Mouse (Mus musculus): ENCODE measurements around the gene B3galt5.
A peak's percentile ranks its signal among the peaks of the same experiment; 100 is the strongest.

The B3galt5 gene

DNA sequence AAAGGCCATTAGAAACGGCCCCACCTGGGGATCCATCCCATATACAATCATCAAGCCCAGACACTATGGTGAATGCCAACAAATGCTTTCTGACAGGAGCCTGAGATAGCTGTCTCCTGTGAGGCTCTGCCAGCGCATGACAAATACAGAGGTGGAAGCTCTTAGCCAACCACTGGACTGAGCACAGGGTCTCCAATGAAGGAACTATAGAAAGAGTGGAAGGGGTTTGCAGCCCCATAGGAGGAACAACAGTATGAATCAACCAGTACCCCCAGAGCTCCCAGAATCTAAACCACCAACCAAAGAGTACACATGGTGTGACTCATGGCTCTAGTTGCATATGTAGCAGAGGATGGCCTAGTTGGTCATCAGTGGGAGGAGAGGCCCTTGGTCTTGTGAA is 36.1 kb downstream of the B3galt5 start:
- DNase-seq = no peak

DNA sequence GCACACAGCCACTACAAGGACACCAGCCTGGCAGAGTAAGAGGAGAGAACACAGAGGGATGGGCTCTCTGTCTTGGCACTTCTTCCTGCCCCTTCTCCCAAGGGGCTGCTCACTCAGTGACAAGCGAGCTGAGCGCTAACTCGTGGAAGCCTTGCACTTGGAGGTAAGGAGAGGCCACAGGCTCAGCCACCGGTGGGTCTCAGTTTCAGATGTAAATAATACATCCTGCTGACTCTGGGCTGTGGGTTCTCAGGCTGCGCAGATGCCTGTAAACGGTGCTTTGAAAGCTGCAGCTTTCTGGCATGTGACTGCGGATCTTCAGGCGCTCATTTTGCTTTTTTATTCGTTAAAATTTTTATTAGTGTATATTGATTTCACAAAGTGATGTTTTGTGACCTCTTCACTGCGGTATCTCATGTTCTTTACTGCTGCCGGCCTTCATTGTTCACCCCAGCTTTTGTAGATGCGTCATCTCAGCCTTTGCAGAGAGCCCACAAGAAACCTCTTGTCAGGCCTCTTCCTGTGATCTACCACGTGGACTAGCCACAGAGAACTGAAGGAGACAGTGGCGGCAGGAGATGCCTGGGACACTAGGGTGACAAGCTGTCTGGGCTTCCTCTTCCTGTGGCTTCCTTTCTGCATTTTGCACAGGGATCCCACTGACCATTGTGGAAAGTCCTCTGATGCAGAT is 37.5 kb downstream of the B3galt5 start:
- DNase-seq = no peak

DNA sequence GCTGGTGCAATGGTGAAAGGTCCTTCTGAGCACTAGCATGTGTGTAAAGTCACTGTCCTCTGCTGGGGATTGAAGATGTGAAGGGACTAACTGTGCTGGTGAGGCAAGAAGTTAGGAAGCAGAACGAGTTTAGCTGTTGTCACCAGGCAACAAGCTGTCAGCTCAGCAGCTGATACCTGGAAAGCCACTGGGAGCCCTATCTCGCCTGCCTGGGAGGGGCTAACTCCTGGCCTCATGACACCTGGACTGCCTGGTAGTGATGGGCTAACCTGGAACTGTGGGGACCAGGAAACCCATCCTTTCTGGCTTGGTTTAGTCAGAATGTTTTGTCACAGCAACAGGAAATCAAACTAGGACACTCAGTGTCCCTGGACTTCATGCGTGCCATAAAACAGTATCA is 41.0 kb downstream of the B3galt5 start:
- no peak for DNase-seq

DNA sequence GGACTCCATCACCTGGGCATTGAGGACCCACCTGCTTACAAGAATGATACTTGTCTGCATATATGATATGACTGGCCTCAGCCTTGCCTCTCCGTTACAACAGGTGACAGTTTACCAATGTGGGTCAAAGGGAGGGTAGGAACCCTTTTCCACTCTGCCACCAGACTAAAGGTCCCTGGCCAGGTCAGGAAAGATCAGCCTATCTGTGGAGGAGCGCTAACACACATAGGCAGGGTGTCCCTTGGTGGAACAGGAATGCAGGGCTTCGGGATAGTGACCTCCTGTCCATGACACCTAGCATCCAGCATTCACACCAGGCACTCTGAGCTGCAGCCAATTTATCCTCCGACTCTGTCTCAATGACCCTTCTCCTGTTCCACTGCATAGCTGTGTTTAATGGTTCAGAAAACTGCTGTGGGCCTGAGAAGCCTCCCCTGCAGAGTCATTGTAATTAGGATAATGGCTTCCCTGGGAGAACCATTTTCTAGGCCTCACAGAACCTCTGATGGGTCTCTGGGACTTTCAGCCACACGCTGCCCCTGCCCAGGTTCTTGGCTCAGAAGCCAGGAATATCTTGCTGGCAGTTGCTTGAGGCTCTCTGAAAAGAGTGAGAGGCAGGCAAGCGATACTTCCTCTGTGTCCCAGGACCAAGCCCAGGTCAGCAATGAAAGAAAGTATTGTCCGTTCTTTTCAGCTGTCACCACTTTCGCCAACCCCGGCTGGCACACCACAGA is 43.1 kb downstream of the B3galt5 start:
- peak; percentile 9 to 51 for DNase-seq

DNA sequence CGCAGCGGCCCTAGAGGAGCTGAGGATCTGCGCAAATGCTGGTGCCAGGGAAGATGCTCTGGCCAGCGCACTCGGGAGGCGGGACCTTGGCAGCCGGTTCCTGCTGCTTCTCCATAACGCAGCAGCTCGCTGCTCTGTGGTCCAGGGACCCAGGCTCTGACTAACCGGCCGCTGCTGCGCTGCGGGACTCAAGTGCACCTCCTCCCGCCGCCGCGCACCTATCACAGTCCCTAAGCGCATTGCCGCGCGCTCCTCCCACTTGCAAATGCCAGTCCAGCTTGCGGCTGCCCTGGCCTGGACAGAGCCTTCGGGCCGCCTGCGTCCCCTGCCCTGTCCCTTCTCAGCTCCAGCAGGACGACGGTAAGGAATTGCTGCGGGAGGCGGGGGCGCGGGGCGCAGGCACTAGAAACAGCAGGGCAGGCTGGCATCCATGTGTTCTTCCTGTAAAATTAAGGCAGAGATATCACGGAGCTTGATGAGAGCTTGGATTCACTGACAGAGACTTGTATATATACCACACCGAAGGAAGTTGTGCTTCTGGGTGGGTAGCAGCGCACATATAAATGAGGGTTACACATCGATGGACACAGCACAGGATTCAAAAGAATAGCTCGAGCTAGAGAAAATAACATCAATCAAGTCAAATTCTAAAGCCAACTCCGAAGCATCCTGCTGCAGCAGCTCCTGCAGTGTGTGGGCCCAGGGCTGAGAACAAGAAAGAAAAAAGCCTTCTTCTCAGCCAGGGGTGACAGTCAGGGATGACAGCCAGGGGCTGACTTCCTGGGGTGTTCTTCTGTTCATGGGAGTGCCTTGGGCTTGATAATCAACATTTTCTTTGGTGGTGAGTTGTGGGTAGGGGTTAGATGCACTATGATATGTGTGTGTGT is 45.4 kb downstream of the B3galt5 start:
- DNase-seq = peak; percentile 65 to 85

DNA sequence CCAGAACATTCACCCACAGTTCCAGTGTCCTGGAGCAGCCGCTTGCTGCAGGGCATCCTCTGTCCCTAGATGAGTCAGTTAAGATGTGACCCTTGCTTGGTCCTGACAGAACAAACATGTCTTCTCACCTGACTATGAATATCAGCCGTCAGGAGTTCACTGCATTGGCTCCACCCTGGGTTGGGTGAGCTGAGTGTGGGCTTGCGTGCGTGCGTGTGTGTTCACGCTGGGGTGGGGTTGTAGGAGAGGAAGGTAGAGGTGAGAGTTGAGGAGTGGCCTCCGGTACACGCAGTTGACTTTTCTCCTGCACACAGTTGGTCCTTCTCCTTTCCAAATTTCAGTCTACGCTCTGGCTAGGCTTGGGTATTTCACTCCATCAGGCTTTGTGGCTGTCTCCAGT is 47.0 kb downstream of the B3galt5 start:
- DNase-seq = no peak

DNA sequence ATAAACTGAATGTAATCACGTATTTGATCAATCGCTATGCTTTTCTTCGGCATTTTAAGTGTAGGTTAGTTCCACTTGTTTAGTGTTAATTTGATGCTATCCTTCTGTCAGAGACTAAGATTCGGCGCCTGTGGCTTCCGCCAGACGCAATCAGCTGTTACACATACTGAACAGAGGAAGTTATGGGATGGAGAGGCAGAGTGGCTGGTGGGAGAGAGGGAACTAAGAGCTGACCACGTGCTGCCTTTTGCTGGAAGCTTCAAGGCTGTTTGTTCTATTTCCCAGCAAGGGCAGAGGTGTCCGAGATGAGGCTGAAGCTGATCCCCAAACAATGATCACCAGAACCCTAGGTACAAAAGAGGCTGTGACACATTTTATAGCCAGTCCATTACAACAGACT is 56.3 kb downstream of the B3galt5 start:
- no peak for DNase-seq

DNA sequence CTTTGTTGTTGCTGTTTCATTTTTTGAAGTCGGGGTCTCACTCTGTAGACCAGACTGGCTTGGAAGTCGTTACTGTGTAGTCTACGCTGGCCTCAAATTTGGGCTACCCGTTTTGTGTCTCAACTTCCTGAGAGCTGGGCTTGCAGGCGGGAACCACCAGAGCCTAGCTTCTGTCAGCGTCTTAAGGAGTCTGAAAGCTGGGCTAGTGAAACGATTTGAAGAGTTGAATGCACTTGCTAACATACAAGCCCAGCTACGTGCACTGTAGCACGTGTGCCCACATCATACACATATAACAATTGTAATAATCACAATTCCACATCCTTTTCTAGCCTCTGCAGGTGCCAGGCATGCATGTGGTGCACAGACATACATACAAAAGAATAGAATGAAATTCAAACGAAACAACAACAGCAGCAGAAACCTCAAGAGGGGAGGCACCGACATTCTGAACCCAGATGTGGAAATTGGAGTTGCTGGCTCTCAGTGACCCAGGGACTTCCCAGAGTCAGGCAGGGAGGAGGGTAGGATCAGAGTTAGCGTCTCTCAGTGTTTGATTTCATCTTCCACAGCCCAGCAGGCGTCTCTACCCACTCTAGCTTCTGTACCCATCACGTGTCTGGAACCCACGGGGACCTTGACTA is 57.1 kb downstream of the B3galt5 start:
- no peak for DNase-seq

DNA sequence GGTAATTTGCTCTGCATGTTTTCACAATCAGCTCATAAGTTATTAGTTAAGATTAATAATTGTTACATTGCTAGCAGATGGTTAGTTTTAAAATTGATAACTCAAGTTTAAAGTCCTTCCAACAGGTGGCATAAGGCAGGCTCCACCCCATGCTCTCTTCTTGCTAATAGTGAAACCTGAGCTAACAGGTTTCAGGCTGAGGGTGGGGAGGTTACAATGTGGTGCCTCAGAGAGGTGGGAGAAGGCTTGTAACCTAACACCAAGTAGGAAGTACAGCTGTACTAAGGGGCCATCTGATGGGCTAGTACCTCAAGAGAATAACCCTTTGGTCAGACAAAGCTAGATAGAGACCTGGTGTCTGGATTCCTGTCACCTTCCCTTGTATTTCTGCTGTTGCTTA is 62.5 kb downstream of the B3galt5 start:
- DNase-seq = no peak

DNA sequence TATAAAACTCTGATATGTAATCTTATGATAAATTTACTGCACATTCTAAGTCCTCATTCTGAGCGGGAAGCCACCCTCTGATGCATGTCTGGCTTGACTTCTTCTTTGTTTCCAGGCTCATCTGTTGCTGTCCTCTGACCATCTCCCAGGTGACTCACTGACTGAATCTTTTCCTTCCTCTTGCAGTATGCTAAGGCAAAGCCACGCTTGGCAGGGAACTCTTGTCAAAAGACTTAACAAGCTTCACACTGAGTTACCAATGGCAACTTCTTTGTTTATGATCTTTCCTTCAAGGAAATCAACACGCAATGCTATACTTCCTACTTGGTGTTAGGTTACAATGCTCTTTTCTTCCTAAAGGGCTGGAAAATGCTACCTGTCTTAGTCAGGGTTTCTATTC is 63.0 kb downstream of the B3galt5 start:
- DNase-seq = no peak

DNA sequence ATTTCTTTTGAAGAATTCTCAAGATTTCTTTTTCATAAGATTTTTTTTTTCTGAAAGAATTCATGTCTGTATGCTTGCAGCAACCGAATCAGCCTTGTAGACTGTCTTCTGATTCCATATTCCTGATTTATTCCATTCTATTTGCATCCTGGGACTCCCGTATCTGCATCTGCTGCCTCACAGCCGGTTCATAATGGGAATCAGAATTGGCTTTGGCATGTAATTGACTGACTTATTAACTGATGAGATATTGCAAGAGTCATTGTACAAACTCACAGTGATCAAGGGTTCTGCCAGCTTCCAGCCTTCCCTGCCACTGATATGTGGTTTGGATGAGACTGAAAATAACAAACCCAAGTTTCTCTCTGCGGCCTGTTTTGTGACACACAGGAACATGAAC is 67.8 kb downstream of the B3galt5 start:
- no peak for DNase-seq

DNA sequence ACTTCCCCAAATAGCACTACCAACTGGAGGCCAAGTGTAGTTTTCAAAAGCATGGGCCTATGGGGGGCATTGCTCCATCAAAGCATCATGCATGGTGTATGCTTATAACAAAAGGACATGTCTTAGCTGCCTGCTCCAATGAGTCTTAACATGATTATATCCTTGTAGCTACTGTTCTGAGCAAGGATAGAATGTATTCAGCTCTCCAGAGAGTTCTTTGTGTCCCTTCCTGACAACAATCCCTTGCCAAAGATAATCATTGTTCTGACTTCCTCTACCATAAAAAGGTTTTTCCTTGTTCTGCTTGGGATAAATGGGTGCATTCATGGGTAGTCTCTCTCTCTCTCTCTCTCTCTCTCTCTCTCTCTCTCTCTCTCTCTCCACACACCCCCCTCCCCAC is 68.8 kb downstream of the B3galt5 start:
- no peak for DNase-seq

DNA sequence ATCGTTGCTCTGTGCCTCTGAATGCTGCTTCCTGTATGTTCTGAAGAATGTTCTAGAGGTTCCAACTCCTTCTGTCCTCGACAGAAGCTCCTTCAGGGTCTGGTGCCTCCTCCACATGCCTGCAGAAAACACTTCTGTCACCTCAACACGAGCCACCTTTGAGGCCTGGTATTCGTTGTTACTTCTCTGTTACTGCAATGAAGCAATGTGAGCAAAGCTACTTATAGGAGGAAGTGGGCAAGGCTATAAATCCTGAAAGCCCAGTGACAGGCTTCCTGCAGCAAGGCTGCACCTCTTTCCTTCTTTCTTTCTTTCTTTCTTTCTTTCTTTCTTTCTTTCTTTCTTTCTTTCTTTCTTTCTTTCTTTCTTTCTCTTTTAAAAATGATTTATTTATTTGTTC is 71.3 kb downstream of the B3galt5 start:
- no peak for DNase-seq

DNA sequence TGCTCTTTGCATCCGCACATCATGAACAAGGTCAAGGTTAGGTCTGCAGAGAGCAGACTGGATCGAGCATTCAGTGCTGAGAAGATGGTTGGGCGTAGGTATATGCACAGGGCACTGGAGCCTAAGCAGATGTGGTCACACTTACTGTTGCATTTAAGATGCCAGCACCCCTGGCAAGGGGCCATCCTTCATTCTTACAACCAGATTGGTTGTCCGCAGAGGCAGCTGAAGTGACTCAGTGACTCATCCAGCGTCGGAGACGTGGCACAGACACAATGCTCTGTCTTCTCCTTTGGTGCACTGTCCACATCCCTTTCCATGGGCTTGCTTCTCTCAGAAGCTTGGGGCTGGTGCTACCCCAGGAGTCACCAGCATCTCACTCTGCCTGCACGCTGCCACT is 82.2 kb downstream of the B3galt5 start:
- no peak for DNase-seq

DNA sequence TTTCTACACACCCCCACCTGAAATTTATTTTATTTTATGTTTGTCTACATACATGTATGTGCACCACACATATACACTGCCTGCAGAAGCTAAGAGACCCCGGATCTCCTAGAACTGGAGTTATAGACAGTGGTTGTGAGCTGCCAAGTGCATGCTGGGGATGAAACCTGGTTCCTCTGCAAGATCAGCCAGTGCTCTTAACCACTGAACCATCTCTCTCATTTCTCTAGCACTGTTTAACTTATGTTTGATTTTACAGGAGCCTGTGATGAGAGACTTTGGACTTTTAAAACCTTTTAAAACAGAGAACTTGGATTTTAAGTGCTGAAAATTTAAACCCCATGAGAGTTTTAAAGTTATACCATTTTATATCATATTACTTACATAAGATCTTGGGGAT is 87.1 kb downstream of the B3galt5 start:
- DNase-seq = peak; percentile 29 to 50

DNA sequence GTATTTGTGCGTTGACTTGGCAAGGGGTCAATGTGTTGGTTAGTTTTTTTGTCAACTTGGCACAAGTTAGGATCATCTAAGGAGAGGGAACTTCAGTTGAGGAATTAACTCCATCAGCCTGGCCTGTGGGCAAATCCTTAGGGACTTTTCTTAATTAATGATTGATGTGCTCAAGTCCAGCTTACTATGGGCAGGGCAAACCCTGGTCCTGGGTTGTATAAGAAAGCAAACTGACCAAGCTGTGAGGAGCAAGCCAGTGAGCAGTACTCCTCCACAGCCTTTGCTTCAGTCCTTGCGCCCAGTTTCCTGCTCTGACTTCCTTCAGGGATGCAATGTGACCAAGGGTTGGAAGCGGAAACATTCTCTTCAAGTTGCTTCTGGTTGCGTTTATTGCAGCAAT is 87.6 kb downstream of the B3galt5 start:
- peak; percentile 52 to 78 for DNase-seq

DNA sequence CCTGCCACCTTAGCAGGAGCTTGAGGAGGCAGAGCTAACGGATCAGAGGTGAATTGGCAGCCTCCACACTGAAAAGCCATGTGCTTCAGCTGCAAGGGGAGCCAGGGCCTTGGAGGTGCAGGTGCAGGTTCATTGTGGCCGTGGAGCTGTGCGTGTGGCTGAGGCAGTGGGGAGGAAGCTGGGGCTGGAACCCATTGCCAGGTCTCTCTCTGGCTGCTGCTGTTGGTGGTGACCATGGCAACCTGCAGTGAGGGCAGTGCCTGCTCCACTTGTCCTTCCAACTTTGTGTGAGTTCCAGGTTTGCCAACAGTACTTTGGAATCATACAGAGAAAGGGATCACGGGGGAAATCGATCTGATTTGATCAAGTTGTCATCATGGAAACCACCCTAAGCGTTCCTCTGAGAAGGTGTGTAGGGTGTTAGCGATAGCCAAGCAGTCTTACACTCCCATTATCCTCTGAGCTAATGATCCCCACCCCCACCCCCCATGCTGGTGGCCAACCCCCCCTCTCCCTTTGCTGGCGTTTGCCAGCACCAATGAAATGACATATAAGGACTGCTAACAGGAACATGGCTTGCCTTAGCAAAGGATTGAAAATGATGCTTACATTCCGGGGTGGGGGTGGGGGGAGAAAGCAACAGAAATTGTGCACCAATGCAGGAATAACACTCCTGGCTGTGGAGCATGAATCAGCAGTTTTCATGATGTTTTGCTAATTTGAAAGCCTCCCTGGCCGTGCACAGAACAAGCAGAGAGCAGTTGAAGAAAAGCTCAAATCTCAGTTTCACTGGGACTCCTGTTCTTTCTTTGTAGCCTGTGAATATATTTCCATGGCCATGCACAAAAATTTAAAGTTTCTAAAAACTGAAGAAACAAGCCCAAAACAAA is 90.8 kb downstream of the B3galt5 start:
- DNase-seq = peak; percentile 59 to 85

DNA sequence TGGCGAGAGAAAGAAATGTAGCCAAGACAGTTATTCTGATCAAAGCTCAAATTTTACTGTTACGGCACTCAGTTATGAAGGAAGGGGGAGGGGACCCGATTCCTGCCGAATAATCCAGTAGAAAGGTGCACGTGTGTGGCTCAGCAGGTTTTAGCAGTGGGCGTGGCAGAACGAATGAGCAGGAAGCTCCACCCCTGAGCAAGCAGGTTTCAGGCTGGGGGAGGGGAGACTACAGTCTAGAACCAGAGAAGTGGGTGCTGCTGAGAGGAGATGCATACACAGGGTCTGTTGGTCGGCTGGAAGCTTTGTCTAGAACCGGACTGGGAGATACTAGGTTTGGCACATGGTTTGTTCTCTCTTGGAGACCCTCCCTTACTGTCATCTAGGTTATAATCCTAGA is 91.7 kb downstream of the B3galt5 start:
- peak; percentile 71 to 82 for DNase-seq

DNA sequence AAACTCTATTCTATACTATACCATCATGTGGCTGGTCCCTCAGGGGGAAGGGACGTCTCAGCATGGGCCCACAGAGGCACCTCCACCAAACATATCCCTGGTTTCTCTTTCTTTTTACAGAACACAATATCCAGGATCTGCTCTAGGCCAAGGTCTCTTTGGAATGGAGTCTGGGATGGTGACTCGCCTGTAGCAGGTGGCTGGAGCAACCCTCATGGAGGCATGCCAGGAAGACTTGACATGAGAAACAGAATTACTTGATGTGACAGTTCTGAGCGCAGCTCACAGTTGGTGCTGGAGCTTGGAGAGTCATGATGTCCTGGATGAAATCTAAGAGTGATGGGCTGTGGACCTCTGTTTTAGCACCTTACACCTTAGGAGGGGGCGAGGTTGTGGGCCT is 104.0 kb downstream of the B3galt5 start:
- DNase-seq = no peak

DNA sequence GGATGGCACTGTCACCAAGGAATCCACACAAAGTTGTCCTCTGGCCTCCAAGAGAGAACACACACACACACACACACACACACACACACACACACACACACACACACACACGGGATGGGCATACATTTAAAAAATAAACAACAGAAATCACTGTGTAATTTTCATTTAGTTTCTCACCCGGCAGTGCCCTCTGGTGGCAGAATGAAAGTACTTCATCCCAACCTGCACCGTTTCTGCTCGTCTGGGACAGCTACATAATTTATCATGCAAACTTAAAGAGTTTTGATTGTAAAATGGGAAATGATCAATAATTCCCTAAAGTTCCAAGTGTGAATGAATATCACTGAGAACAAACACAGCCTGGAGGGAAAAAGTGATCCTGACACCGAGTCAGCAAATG is 105.7 kb downstream of the B3galt5 start:
- DNase-seq = peak in 1 of 2 experiments; percentile 63

DNA sequence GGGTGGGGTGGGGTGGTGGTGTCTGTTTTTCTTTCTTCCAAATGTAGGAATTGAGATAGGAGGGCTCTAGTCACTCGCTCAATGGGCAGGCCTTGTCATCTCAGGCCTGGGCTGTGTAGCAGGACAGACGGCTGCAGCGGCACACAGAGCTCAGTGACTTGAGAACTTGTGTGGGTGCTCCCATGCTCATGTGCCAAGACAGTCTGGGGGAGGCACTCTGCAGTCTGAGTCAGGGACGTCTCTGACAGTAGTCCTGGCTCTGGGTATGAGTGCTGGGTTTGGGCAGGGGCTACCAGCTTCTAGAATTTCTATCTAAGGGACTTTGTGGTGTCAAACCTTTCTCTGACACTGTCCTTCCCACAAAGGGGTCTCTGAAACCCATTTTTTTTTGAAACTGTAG is 106.3 kb downstream of the B3galt5 start:
- DNase-seq = no peak

DNA sequence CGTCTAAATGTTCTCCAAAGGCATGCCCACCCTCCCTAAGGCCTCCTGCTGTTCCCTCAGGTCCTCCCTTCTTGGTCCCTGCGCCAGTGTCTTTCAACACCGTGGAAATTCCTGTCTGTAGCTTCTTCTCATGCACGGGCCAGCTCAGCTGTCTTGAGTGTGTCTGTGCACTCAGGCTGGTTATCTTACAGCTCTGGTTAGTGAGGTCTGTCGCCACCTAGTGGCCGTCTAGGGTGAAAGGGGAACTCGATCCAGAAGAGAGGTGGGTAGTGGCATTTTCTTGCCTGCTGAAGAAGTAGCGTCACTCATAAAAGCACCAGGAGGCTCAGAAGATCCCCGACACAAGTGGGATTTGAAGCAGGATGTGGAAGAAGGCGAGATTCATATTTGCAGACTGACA is 109.5 kb downstream of the B3galt5 start:
- DNase-seq = peak; percentile 79 to 87

Data from kidney, postnatal 25 days (tissue).